Mouse (Mus musculus) ES-E14 (cell line): ENCODE data around the gene Plekho1.

ENCODE experiments used
- CHD2 ChIP-seq: IDR thresholded peaks from 2 replicates; pipeline ENCODE4 v1.6.1; 2014; ENCODE audit warnings: mild to moderate bottlenecking, low read depth, low read length, inconsistent platforms
- HCFC1 ChIP-seq: IDR thresholded peaks from 2 replicates; pipeline ENCODE4 v1.6.1; 2012; ENCODE audit warnings: low read length, inconsistent platforms, borderline replicate concordance; ENCODE audit not compliant: insufficient read depth
- MAFK ChIP-seq: IDR thresholded peaks from 2 replicates; pipeline ENCODE4 v1.6.1; 2014; ENCODE audit warnings: mild to moderate bottlenecking, low read depth, low read length, inconsistent platforms; ENCODE audit not compliant: insufficient read depth
- ZC3H11A ChIP-seq: IDR thresholded peaks from 2 replicates; pipeline ENCODE4 v1.6.1; 2012; ENCODE audit warnings: low read depth, mild to moderate bottlenecking, inconsistent platforms, low read length, borderline replicate concordance
- ZNF384 ChIP-seq: IDR thresholded peaks from 2 replicates; pipeline ENCODE4 v1.6.1; 2012; ENCODE audit warnings: low read depth, low read length, inconsistent platforms

DNA sequence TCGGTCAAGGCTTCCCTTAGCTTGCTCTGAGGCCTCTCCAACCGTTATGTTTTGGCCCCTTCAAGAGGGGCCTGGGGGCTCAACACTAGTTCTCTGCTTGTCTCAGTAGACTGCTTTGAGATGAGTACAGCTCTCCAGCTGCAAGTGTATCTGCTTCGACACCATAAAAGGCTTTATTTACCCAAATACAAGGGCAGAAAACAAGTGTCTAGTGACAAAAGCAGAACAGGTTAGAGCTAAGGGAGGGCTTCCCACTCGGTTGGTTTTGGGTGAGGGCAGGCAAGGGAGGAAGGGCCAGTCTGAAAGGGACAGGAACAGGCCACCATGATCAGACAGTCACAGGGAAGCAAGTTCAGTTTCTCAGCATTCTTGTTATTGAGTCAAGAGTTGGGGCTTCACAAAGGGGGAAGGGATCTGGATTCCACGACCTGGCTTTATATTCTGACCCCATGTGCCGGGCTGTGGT lies 1.4 kb downstream of the Plekho1 start:
- TF ChIP-seq MAFK (no peak), ZC3H11A (no peak), CHD2 (no peak), HCFC1 (no peak), ZNF384 (no peak)
